Mouse (Mus musculus) small intestine, adult 2 months (tissue): ENCODE results near the gene Zcchc24.

ENCODE experiments used
- CTCF ChIP-seq: fragments of 200-500 bp; IDR thresholded peaks from 2 replicates; pipeline ENCODE4 v1.5.1; 2012; ENCODE audit warnings: low read depth, mild to moderate bottlenecking, control low read depth, inconsistent platforms, low read length, moderate library complexity, mixed read lengths; ENCODE audit not compliant: insufficient replicate concordance, insufficient read length; ENCODE audit errors: extremely low read depth
- POLR2A ChIP-seq: fragments of 200-500 bp; IDR thresholded peaks from 2 replicates; pipeline ENCODE4 v1.6.1; 2012; ENCODE audit warnings: low read depth, mild to moderate bottlenecking, control low read depth, inconsistent platforms, low read length, moderate library complexity

- no peak for TF ChIP-seq CTCF
- no peak for TF ChIP-seq POLR2A
Measured at GRCm38 (mm10) chr14:25720962-25721707, 47.7 kb downstream of the Zcchc24 start.
